Mouse (Mus musculus): ENCODE results near the gene Ccdc40. TPM values are rescaled to one million over a fixed set of nuclear protein-coding genes. Genes with fewer than 3 reads are reported as not detected.

Gene Ccdc40
- 2.9 and 3.1 TPM in 2 replicates for polyA plus RNA-seq (2015; fragmentation: Nextera tagmentation; extraction: Ambion mirVana)

- peak within 1 kb of the TSS; percentile 96 for H3K4me2 ChIP-seq (ENCODE audit: low read depth, low read length)
- peaks cover 19% of the 10 kb centered on the region for H3K4me1 ChIP-seq (ENCODE audit: control insufficient read depth, insufficient read depth, low read length)
- no peaks in the 10 kb centered on the region for H3K9me3 ChIP-seq (replicated peaks; ENCODE audit: control insufficient read depth, low read length)
- peak within 1 kb of the TSS; percentile 86 for H3K4me3 ChIP-seq (ENCODE audit: low read length)
- peak within 1 kb of the TSS; percentile 95 for H3K9ac ChIP-seq (ENCODE audit: low read length)
- peaks cover 7% of the 10 kb centered on the region; the same call in 1 of the 2 replicates for H3K27me3 ChIP-seq (ENCODE audit: control insufficient read depth, insufficient read depth, low read length)
- 1% methylated on average over 62 of the region's 66 CpGs for WGBS
- peak; percentile 92 for ATAC-seq (replicated peaks; ENCODE audit: extremely low read depth, insufficient read depth, low FRiP score)
- no peaks in the 10 kb centered on the region for H3K36me3 ChIP-seq (ENCODE audit: control insufficient read depth, insufficient read depth)
- peak within 1 kb of the TSS; percentile 70 for H3K27ac ChIP-seq (ENCODE audit: low read length)
Observed at GRCm38 (mm10) chr11:119228091-119228781, at the start of gene Ccdc40, which contains the start of gene Tbc1d16. Ccdc40 (plus strand) TSS chr11:119228572. Tbc1d16 (minus strand) TSS chr11:119228499.

- no peak for ATAC-seq (replicated peaks; ENCODE audit: extremely low read depth, insufficient read depth, low FRiP score)
- H3K9ac ChIP-seq (ENCODE audit: low read length): no peak overlapping the region
- H3K27me3 ChIP-seq (ENCODE audit: control insufficient read depth, insufficient read depth, low read length): no peaks in the 10 kb centered on the region
- no peak overlapping the region for H3K4me3 ChIP-seq (ENCODE audit: low read length)
- WGBS: 83% methylated on average over 14 of the region's 14 CpGs
- H3K4me1 ChIP-seq (ENCODE audit: control insufficient read depth, insufficient read depth, low read length): no peaks in the 10 kb centered on the region
- no peaks in the 10 kb centered on the region for H3K36me3 ChIP-seq (ENCODE audit: control insufficient read depth, insufficient read depth)
- H3K27ac ChIP-seq (ENCODE audit: low read length): no peak overlapping the region
- H3K9me3 ChIP-seq (replicated peaks; ENCODE audit: control insufficient read depth, low read length): peaks cover 3% of the 10 kb centered on the region; the same call in 1 of the 2 replicates
- no peak overlapping the region for H3K4me2 ChIP-seq (ENCODE audit: low read depth, low read length)
Observed at GRCm38 (mm10) chr11:119180824-119181582, 47.4 kb upstream of the Ccdc40 start.

- Histone ChIP-seq H3K9ac (ENCODE audit: low read length) (no peak overlapping the region), H3K4me3 (ENCODE audit: low read length) (no peak overlapping the region), H3K4me2 (ENCODE audit: low read depth, low read length) (no peak overlapping the region), H3K36me3 (ENCODE audit: control insufficient read depth, insufficient read depth) (no peaks in the 10 kb centered on the region), H3K9me3 (replicated peaks; ENCODE audit: control insufficient read depth, low read length) (peaks cover 3% of the 10 kb centered on the region; the same call in 1 of the 2 replicates), H3K27me3 (ENCODE audit: control insufficient read depth, insufficient read depth, low read length) (no peaks in the 10 kb centered on the region), H3K27ac (ENCODE audit: low read length) (no peak overlapping the region), H3K4me1 (ENCODE audit: control insufficient read depth, insufficient read depth, low read length) (peaks cover 4% of the 10 kb centered on the region)
- no peak for ATAC-seq (replicated peaks; ENCODE audit: extremely low read depth, insufficient read depth, low FRiP score)
- WGBS: 78% methylated on average over 12 of the region's 12 CpGs
Observed at GRCm38 (mm10) chr11:119181861-119182395, 46.4 kb upstream of the Ccdc40 start.

GRCm38 (mm10) chr11:119183684-119184310 lies 44.6 kb upstream of the Ccdc40 start:
- WGBS: 73% methylated on average over 15 of the region's 15 CpGs
- no peaks in the 10 kb centered on the region for H3K36me3 ChIP-seq (ENCODE audit: control insufficient read depth, insufficient read depth)
- no peak overlapping the region for H3K27ac ChIP-seq (ENCODE audit: low read length)
- no peaks in the 10 kb centered on the region for H3K27me3 ChIP-seq (ENCODE audit: control insufficient read depth, insufficient read depth, low read length)
- H3K4me2 ChIP-seq (ENCODE audit: low read depth, low read length): no peak overlapping the region
- no peak for ATAC-seq (replicated peaks; ENCODE audit: extremely low read depth, insufficient read depth, low FRiP score)
- no peak overlapping the region for H3K4me3 ChIP-seq (ENCODE audit: low read length)
- no peak overlapping the region for H3K9ac ChIP-seq (ENCODE audit: low read length)
- peaks cover 3% of the 10 kb centered on the region; the same call in 1 of the 2 replicates for H3K9me3 ChIP-seq (replicated peaks; ENCODE audit: control insufficient read depth, low read length)
- peaks cover 23% of the 10 kb centered on the region for H3K4me1 ChIP-seq (ENCODE audit: control insufficient read depth, insufficient read depth, low read length)

GRCm38 (mm10) chr11:119186381-119186780 lies 42.0 kb upstream of the Ccdc40 start:
- H3K36me3 ChIP-seq (ENCODE audit: control insufficient read depth, insufficient read depth): no peaks in the 10 kb centered on the region
- WGBS: 72% methylated on average over 3 of the region's 3 CpGs
- H3K27me3 ChIP-seq (ENCODE audit: control insufficient read depth, insufficient read depth, low read length): 0 out of 2 replicates have a peak, but pooled peaks cover 2% of the 10 kb centered on the region
- H3K4me2 ChIP-seq (ENCODE audit: low read depth, low read length): no peak overlapping the region
- no peak overlapping the region for H3K27ac ChIP-seq (ENCODE audit: low read length)
- peaks cover 23% of the 10 kb centered on the region for H3K4me1 ChIP-seq (ENCODE audit: control insufficient read depth, insufficient read depth, low read length)
- no peak overlapping the region for H3K4me3 ChIP-seq (ENCODE audit: low read length)
- no peak for ATAC-seq (replicated peaks; ENCODE audit: extremely low read depth, insufficient read depth, low FRiP score)
- H3K9me3 ChIP-seq (replicated peaks; ENCODE audit: control insufficient read depth, low read length): no peaks in the 10 kb centered on the region
- H3K9ac ChIP-seq (ENCODE audit: low read length): no peak overlapping the region

GRCm38 (mm10) chr11:119186989-119187799 lies 41.2 kb upstream of the Ccdc40 start:
- 44% methylated on average over 25 of the region's 25 CpGs for WGBS
- no peak overlapping the region for H3K4me2 ChIP-seq (ENCODE audit: low read depth, low read length)
- ATAC-seq (replicated peaks; ENCODE audit: extremely low read depth, insufficient read depth, low FRiP score): peak; percentile 43; the same call in 1 of the 2 replicates
- H3K27me3 ChIP-seq (ENCODE audit: control insufficient read depth, insufficient read depth, low read length): 0 out of 2 replicates have a peak, but pooled peaks cover 2% of the 10 kb centered on the region
- no peaks in the 10 kb centered on the region for H3K36me3 ChIP-seq (ENCODE audit: control insufficient read depth, insufficient read depth)
- H3K4me3 ChIP-seq (ENCODE audit: low read length): no peak overlapping the region
- H3K4me1 ChIP-seq (ENCODE audit: control insufficient read depth, insufficient read depth, low read length): peaks cover 23% of the 10 kb centered on the region
- H3K9me3 ChIP-seq (replicated peaks; ENCODE audit: control insufficient read depth, low read length): no peaks in the 10 kb centered on the region
- H3K9ac ChIP-seq (ENCODE audit: low read length): no peak overlapping the region
- H3K27ac ChIP-seq (ENCODE audit: low read length): no peak overlapping the region

GRCm38 (mm10) chr11:119187800-119188197 lies 40.6 kb upstream of the Ccdc40 start:
- no peak overlapping the region for H3K27ac ChIP-seq (ENCODE audit: low read length)
- no peak overlapping the region for H3K4me2 ChIP-seq (ENCODE audit: low read depth, low read length)
- 0 out of 2 replicates have a peak, but pooled peaks cover 2% of the 10 kb centered on the region for H3K27me3 ChIP-seq (ENCODE audit: control insufficient read depth, insufficient read depth, low read length)
- no peak overlapping the region for H3K9ac ChIP-seq (ENCODE audit: low read length)
- 66% methylated on average over 10 of the region's 10 CpGs for WGBS
- no peak for ATAC-seq (replicated peaks; ENCODE audit: extremely low read depth, insufficient read depth, low FRiP score)
- no peaks in the 10 kb centered on the region for H3K9me3 ChIP-seq (replicated peaks; ENCODE audit: control insufficient read depth, low read length)
- H3K36me3 ChIP-seq (ENCODE audit: control insufficient read depth, insufficient read depth): no peaks in the 10 kb centered on the region
- peaks cover 23% of the 10 kb centered on the region for H3K4me1 ChIP-seq (ENCODE audit: control insufficient read depth, insufficient read depth, low read length)
- H3K4me3 ChIP-seq (ENCODE audit: low read length): no peak overlapping the region

- H3K9ac ChIP-seq (ENCODE audit: low read length): 0 out of 2 replicates have a peak overlapping the region, but pooled peaks have one; percentile 9
- H3K4me3 ChIP-seq (ENCODE audit: low read length): no peak overlapping the region
- no peaks in the 10 kb centered on the region for H3K9me3 ChIP-seq (replicated peaks; ENCODE audit: control insufficient read depth, low read length)
- no peak overlapping the region for H3K4me2 ChIP-seq (ENCODE audit: low read depth, low read length)
- WGBS: 31% methylated on average over 6 of the region's 6 CpGs
- no peak for ATAC-seq (replicated peaks; ENCODE audit: extremely low read depth, insufficient read depth, low FRiP score)
- H3K4me1 ChIP-seq (ENCODE audit: control insufficient read depth, insufficient read depth, low read length): peaks cover 23% of the 10 kb centered on the region
- no peaks in the 10 kb centered on the region for H3K36me3 ChIP-seq (ENCODE audit: control insufficient read depth, insufficient read depth)
- H3K27me3 ChIP-seq (ENCODE audit: control insufficient read depth, insufficient read depth, low read length): 0 out of 2 replicates have a peak, but pooled peaks cover 2% of the 10 kb centered on the region
- no peak overlapping the region for H3K27ac ChIP-seq (ENCODE audit: low read length)
Observed at GRCm38 (mm10) chr11:119188389-119188788, 40.0 kb upstream of the Ccdc40 start.
